Mouse (Mus musculus) CH12.LX (cell line): ENCODE data around the gene Ccdc136.

Experiments
- CTCF ChIP-seq, 2 experiments: IDR thresholded peaks in 1 of 2; conservative IDR thresholded peaks in 1 of 2; 2 replicates each; pipeline ENCODE4 v1.5.1; 2011 to 2012; ENCODE audit warnings: low read depth in 2 of 2, low read length in 2 of 2, improper control_type of control experiment in 1 of 2, inconsistent platforms in 1 of 2, mild to moderate bottlenecking in 1 of 2, moderate library complexity in 1 of 2
- HCFC1 ChIP-seq: IDR thresholded peaks from 2 replicates; pipeline ENCODE4 v1.6.1; 2012; ENCODE audit warnings: low read depth, mild to moderate bottlenecking, inconsistent platforms, low read length, improper control_type of control experiment
- TBP ChIP-seq: conservative IDR thresholded peaks from 2 replicates; pipeline ENCODE4 v1.6.1; 2011; ENCODE audit warnings: low read depth, low read length, improper control_type of control experiment
- ZC3H11A ChIP-seq: IDR thresholded peaks from 2 replicates; pipeline ENCODE4 v1.6.1; 2012; ENCODE audit warnings: low read depth, mild to moderate bottlenecking, inconsistent platforms, low read length, improper control_type of control experiment

- TF ChIP-seq HCFC1, result no peak
- TF ChIP-seq TBP, result no peak
- TF ChIP-seq CTCF (conservative IDR thresholded peaks at IDR 0.05 in 1 of 2, IDR thresholded peaks at IDR 0.05 in 1 of 2; ENCODE audit: low read depth in 2 of 2, low read length in 2 of 2), result no peak
- no peak for TF ChIP-seq ZC3H11A
Measured at GRCm38 (mm10) chr6:29434911-29435691, 39.0 kb downstream of the Ccdc136 start.
